Mouse (Mus musculus) cerebellum, adult 8-10 months (tissue): ENCODE measurements around the gene Ost4.
"Not testable (repeated sequence)": the region's sequence is repeated elsewhere in the genome, so short reads cannot be mapped to it uniquely, and the experiment has no call there.

ENCODE experiments used
- DNase-seq: peaks from one replicate; pipeline ENCODE4 v3.0.0; 2022

The Ost4 gene

GRCm38 (mm10) chr5:30888337-30889087 is 19.1 kb downstream of the Ost4 start, which contains the start of gene Agbl5:
Gene Agbl5 (plus strand): TSS chr5:30888694.
- peak; percentile 93 for DNase-seq

GRCm38 (mm10) chr5:30887858-30888336 is 19.7 kb downstream of the Ost4 start:
- DNase-seq, result peak; percentile 92

- peak; percentile 74 for DNase-seq
Measured at GRCm38 (mm10) chr5:30887331-30887761, 20.2 kb downstream of the Ost4 start.

GRCm38 (mm10) chr5:30886731-30887130 is 20.9 kb downstream of the Ost4 start:
- no peak for DNase-seq

- no peak for DNase-seq
Measured at GRCm38 (mm10) chr5:30886209-30886608, 21.4 kb downstream of the Ost4 start.

- not testable (repeated sequence) for DNase-seq
Measured at GRCm38 (mm10) chr5:30881839-30882238, 25.7 kb downstream of the Ost4 start.

GRCm38 (mm10) chr5:30879347-30879943 is 28.1 kb downstream of the Ost4 start:
- DNase-seq, result no peak

GRCm38 (mm10) chr5:30878616-30879015 is 29.0 kb downstream of the Ost4 start:
- no peak for DNase-seq

- DNase-seq, result no peak
Measured at GRCm38 (mm10) chr5:30874365-30874764, 33.2 kb downstream of the Ost4 start.

- DNase-seq, result no peak
Measured at GRCm38 (mm10) chr5:30872574-30872973, 35.0 kb downstream of the Ost4 start.

GRCm38 (mm10) chr5:30870131-30870406 is 37.5 kb downstream of the Ost4 start:
- no peak for DNase-seq

GRCm38 (mm10) chr5:30869405-30870130 is 38.0 kb downstream of the Ost4 start:
- peak; percentile 90 for DNase-seq

GRCm38 (mm10) chr5:30868981-30869380 is 38.6 kb downstream of the Ost4 start:
- no peak for DNase-seq

- no peak for DNase-seq
Measured at GRCm38 (mm10) chr5:30867712-30868111, 39.9 kb downstream of the Ost4 start, which contains the start of gene Tmem214. Gene Tmem214 (plus strand): TSS chr5:30868012.

- no peak for DNase-seq
Measured at GRCm38 (mm10) chr5:30866871-30867270, 40.7 kb downstream of the Ost4 start.

GRCm38 (mm10) chr5:30864322-30864721 is 43.3 kb downstream of the Ost4 start:
- no peak for DNase-seq

- DNase-seq, result no peak
Measured at GRCm38 (mm10) chr5:30863852-30864251, 43.7 kb downstream of the Ost4 start.

GRCm38 (mm10) chr5:30856124-30856523 is 51.5 kb downstream of the Ost4 start:
- DNase-seq, result no peak
